ENCODE assay signal across 16 mouse cellular contexts in genomic region chr6:63482141-63482540, GRCm38 (mm10).
"Had no signal": no experiment of that assay in that cellular context is flagged by ENCODE, and none has a peak within 500 bp of the region (broad histone marks: within the 10 kb centered on the region; RNA-seq: fewer than 3 reads in every experiment).

No protein-coding gene starts in this region.

- H3K27me3 ChIP-seq: limb, embryonic 13.5 days; megakaryocyte, embryonic 14.5 days had no signal

- ATAC-seq: midbrain, embryonic 16.5 days had no signal

- H3K9ac ChIP-seq: limb, embryonic 13.5 days; liver, embryonic 14.5 days had no signal

- DNase-seq: kidney, adult 8-10 months; kidney, postnatal 36 days; layer of hippocampus, adult 9-11 months; layer of hippocampus, postnatal 36 days; lung, adult 2 months; lung, postnatal 14 days; spleen, adult 18-20 months; thymus, adult 2 months; thymus, postnatal 25 days had no signal

- H3K9me3 ChIP-seq: limb, embryonic 13.5 days; megakaryocyte, embryonic 14.5 days had no signal

- H3K36me3 ChIP-seq: limb, embryonic 13.5 days had no signal

- H3K27ac ChIP-seq: kidney, postnatal 0 days; limb, embryonic 13.5 days; liver, embryonic 14.5 days; macrophage had no signal

- H3K4me3 ChIP-seq: limb, embryonic 13.5 days; megakaryocyte, embryonic 14.5 days had no signal

- H3K4me1 ChIP-seq: limb, embryonic 13.5 days; megakaryocyte, embryonic 14.5 days had no signal

- H3K4me2 ChIP-seq: limb, embryonic 13.5 days; midbrain, embryonic 11.5 days had no signal
